In the genomic region with DNA sequence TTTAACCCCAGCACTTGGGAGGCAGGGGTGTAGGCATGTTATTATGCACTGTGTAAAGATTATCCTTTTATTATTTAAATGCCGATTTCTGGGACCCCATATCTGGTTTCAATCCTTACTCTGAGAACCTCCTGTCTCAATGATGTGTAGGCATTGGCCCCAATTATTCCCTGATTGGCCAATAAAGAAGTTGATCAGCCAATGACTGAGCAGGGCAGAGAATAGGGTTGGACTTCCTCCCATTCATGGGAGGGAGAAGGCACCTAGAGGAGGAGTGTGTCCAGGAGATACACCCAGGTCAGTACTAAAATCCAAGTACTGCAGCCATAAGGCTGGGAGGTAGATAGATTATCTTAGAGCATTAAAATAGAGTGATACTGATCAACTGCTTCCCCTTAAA, we compare ENCODE assay signal across 21 mouse cellular contexts. TPM values are rescaled to one million over a fixed set of nuclear protein-coding genes. Genes with fewer than 3 reads are reported as not detected.
DNase-seq lines count a peak whose midpoint lies in the region; ATAC-seq and TF ChIP-seq lines count a peak whose summit lies in the region.
"Had no signal": no experiment of that assay in that cellular context is flagged by ENCODE, and none has a peak within 500 bp of the region (broad histone marks: within the 10 kb centered on the region; RNA-seq: fewer than 3 reads in every experiment).

No protein-coding gene starts in this region.

- no peak for TF ChIP-seq EP300 in lung, postnatal 0 days (IDR thresholded peaks at IDR 0.05)

- intact Hi-C loops in heart, postnatal 10 days (cut with DNase I) = no loop called here

- peaks cover 16% of the 10 kb centered on the region for H3K36me3 ChIP-seq in liver, adult 2 months (ENCODE audit: control insufficient read depth, insufficient read depth, low read length)
- H3K36me3 ChIP-seq in liver, embryonic 11.5 days (ENCODE audit: control insufficient read depth, insufficient read depth, low read length) = peaks cover 22% of the 10 kb centered on the region; the same call in 1 of the 2 replicates
- H3K36me3 ChIP-seq in lung, postnatal 0 days (ENCODE audit: insufficient read depth, low read length) = peaks cover 28% of the 10 kb centered on the region; the same call in 1 of the 2 replicates

- H3K4me3 ChIP-seq in liver, adult 2 months (ENCODE audit: insufficient read depth, low read depth, low read length) = no peak overlapping the region
- no peak overlapping the region for H3K4me3 ChIP-seq in liver, embryonic 11.5 days (ENCODE audit: low read depth, low read length)
- no peak overlapping the region for H3K4me3 ChIP-seq in lung, postnatal 0 days (ENCODE audit: low read depth, low read length)
- H3K4me3 ChIP-seq: embryonic facial prominence, embryonic 10.5 days; heart, embryonic 10.5 days; hindbrain, embryonic 13.5 days had no signal

- no peak for TF ChIP-seq POLR2A in liver, adult 2 months (IDR thresholded peaks at IDR 0.05; ENCODE audit: extremely low read depth, insufficient read depth, low read length)

- H3K4me2 ChIP-seq in liver, embryonic 11.5 days = no peak overlapping the region
- H3K4me2 ChIP-seq in lung, postnatal 0 days (replicated peaks; ENCODE audit: low read depth, low read length) = no peak overlapping the region
- H3K4me2 ChIP-seq: hindbrain, embryonic 13.5 days had no signal

- no peak overlapping the region for H3K9ac ChIP-seq in liver, adult 2 months (ENCODE audit: low read depth, low read length)
- H3K9ac ChIP-seq in liver, embryonic 11.5 days (ENCODE audit: low read depth, low read length) = no peak overlapping the region
- no peak overlapping the region for H3K9ac ChIP-seq in lung, postnatal 0 days (replicated peaks; ENCODE audit: low read depth)
- H3K9ac ChIP-seq: hindbrain, embryonic 13.5 days had no signal

- no peak overlapping the region for H3K27ac ChIP-seq in liver, adult 2 months (replicated peaks; ENCODE audit: insufficient read depth, low read depth, low read length)
- no peak overlapping the region for H3K27ac ChIP-seq in liver, embryonic 11.5 days (ENCODE audit: low read depth, low read length)
- no peak overlapping the region for H3K27ac ChIP-seq in lung, postnatal 0 days (ENCODE audit: low read length)
- H3K27ac ChIP-seq: embryonic facial prominence, embryonic 10.5 days; heart, embryonic 10.5 days; hindbrain, embryonic 13.5 days had no signal

- 66% methylated on average over 1 of the region's 1 CpGs for WGBS in liver, adult 2 months
- 77% methylated on average over 1 of the region's 1 CpGs for WGBS in liver, embryonic 11.5 days
- whole genome bisulfite sequencing in lung, postnatal 0 days = 61% methylated on average over 1 of the region's 1 CpGs

- no peaks in the 10 kb centered on the region for H3K9me3 ChIP-seq in liver, embryonic 11.5 days (ENCODE audit: control insufficient read depth, low read length)
- H3K9me3 ChIP-seq in lung, postnatal 0 days (ENCODE audit: low read length) = no peaks in the 10 kb centered on the region
- H3K9me3 ChIP-seq: embryonic facial prominence, embryonic 10.5 days; heart, embryonic 10.5 days; hindbrain, embryonic 13.5 days had no signal

- no peak for ATAC-seq in liver, embryonic 11.5 days (replicated peaks; ENCODE audit: low FRiP score)
- peak; percentile 13; the same call in 1 of the 2 replicates for ATAC-seq in neutrophil, adult 5-6 weeks (ENCODE audit: extremely low read depth, insufficient number of reproducible peaks, low FRiP score, poor library complexity, severe bottlenecking)
- no peak for ATAC-seq in inflammation-experienced regulatory T-cells, adult 6 months
- ATAC-seq in lung, postnatal 0 days = no peak
- ATAC-seq: forebrain, embryonic 14.5 days had no signal

- peak; percentile 35 for DNase-seq in liver, adult 2 months (ENCODE audit: extremely low read depth, low read depth, low spot score)
- no peak for DNase-seq in liver, embryonic 11.5 days (ENCODE audit: low spot score)
- DNase-seq in ES-CJ7 (ENCODE audit: low read depth, low spot score) (peak; percentile 43), ZHBTc4 (ENCODE audit: low read depth, low spot score) (peak; percentile 58)
- DNase-seq in heart, postnatal 10 days = no peak
- no peak for DNase-seq in lung, postnatal 0 days (ENCODE audit: low spot score)
- DNase-seq: adrenal gland, postnatal 14 days; cerebellum, adult 18-20 months; cerebellum, adult 9-11 months; cerebellum, postnatal 36 days; gastrocnemius, postnatal 10 days; heart, adult 18-20 months; heart, postnatal 14 days; kidney, adult 11 months had no signal

- H3K79me2 ChIP-seq in liver, adult 2 months (ENCODE audit: control insufficient read depth, insufficient read depth, low read length) = no peaks in the 10 kb centered on the region; the same call in 1 of the 2 replicates

- peaks cover 5% of the 10 kb centered on the region for H3K4me1 ChIP-seq in liver, adult 2 months (ENCODE audit: control insufficient read depth, insufficient read depth, low read length)
- H3K4me1 ChIP-seq in liver, embryonic 11.5 days (replicated peaks; ENCODE audit: control insufficient read depth, insufficient read depth, low read length) = peaks cover 6% of the 10 kb centered on the region
- no peaks in the 10 kb centered on the region for H3K4me1 ChIP-seq in lung, postnatal 0 days (ENCODE audit: insufficient read depth, low read depth, low read length)

- no peaks in the 10 kb centered on the region for H3K27me3 ChIP-seq in liver, adult 2 months (ENCODE audit: control insufficient read depth, insufficient read depth, low read length)
- no peaks in the 10 kb centered on the region for H3K27me3 ChIP-seq in liver, embryonic 11.5 days (replicated peaks; ENCODE audit: control insufficient read depth, insufficient read depth, low read length)
- no peaks in the 10 kb centered on the region for H3K27me3 ChIP-seq in lung, postnatal 0 days (replicated peaks; ENCODE audit: insufficient read depth, low read length)
- H3K27me3 ChIP-seq: hindbrain, embryonic 13.5 days had no signal

- TF ChIP-seq CTCF in liver, adult 2 months (IDR thresholded peaks at IDR 0.05; ENCODE audit: low read depth, low read length) = no peak
- no peak for TF ChIP-seq CTCF in lung, postnatal 0 days (IDR thresholded peaks at IDR 0.05)

RNA-seq across cellular contexts. Expression of gene Pgd, which starts 3.4 kb away (rescaled TPM):
- 13.1 and 17.6 TPM in 2 replicates for total RNA-seq in liver, adult 2 months (2014; rRNA removed)
- polyA plus RNA-seq in liver, adult 2 months (2012; rRNA removed) = 45.0 and 51.1 TPM in 2 replicates
- polyA plus RNA-seq in liver, embryonic 11.5 days (2014; fragmentation: Nextera tagmentation; extraction: Ambion mirVana) = 49.9 and 57.3 TPM in 2 replicates
- total RNA-seq in neutrophil, adult 5-6 weeks (2017) = 171 and 177 TPM in 2 replicates
- total RNA-seq in heart, postnatal 10 days (2021) = 10 to 100 TPM; 52.7 to 57.4 TPM
- polyA plus RNA-seq in inflammation-experienced regulatory T-cells, adult 6 months (2017; shearing (Covaris generic)) = 10 to 100 TPM; 37.7 to 56.0 (median 53.5) TPM
- 113 and 119 TPM in 2 replicates for polyA plus RNA-seq in lung, postnatal 0 days (2015; fragmentation: Nextera tagmentation; extraction: Ambion mirVana)

RNA-seq across cellular contexts. Expression of gene Cenps, which starts 25.8 kb away (rescaled TPM):
- total RNA-seq in liver, adult 2 months (2014; rRNA removed) = 0.40 and 0.46 TPM in 2 replicates
- 0.19 and 0.33 TPM in 2 replicates for polyA plus RNA-seq in liver, adult 2 months (2012; rRNA removed)
- polyA plus RNA-seq in liver, embryonic 11.5 days (2014; fragmentation: Nextera tagmentation; extraction: Ambion mirVana) = 37.0 and 37.1 TPM in 2 replicates
- total RNA-seq in neutrophil, adult 5-6 weeks (2017) = 3.8 and 7.1 TPM in 2 replicates
- total RNA-seq in heart, postnatal 10 days (2021) = 10 to 100 TPM in 1 of 2 experiments, 1 to 10 TPM in 1; 9.7 to 12.2 TPM
- polyA plus RNA-seq in inflammation-experienced regulatory T-cells, adult 6 months (2017; shearing (Covaris generic)) = 10 to 100 TPM in 1 of 3 experiments, 1 to 10 TPM in 2; 3.7 to 34.5 (median 6.7) TPM
- polyA plus RNA-seq in lung, postnatal 0 days (2015; fragmentation: Nextera tagmentation; extraction: Ambion mirVana) = 4.9 and 5.3 TPM in 2 replicates

RNA-seq across cellular contexts. Expression of gene Cort, which starts 36.6 kb away (rescaled TPM):
- not detected in 2 replicates for total RNA-seq in liver, adult 2 months (2014; rRNA removed)
- polyA plus RNA-seq in liver, adult 2 months (2012; rRNA removed) = not detected in 2 replicates
- polyA plus RNA-seq in liver, embryonic 11.5 days (2014; fragmentation: Nextera tagmentation; extraction: Ambion mirVana) = 0.26 and 0.38 TPM in 2 replicates
- not detected in 2 replicates for total RNA-seq in neutrophil, adult 5-6 weeks (2017)
- under 1 TPM; 0.42 to 0.55 TPM for total RNA-seq in heart, postnatal 10 days (2021)
- polyA plus RNA-seq in inflammation-experienced regulatory T-cells, adult 6 months (2017; shearing (Covaris generic)) = under 1 TPM in 1 of 3 experiments, not detected in 2; 0.73 TPM
- 0.18 and 0.21 TPM in 2 replicates for polyA plus RNA-seq in lung, postnatal 0 days (2015; fragmentation: Nextera tagmentation; extraction: Ambion mirVana)
- total RNA-seq: heart, adult 18-20 months; hematopoietic stem cell, adult 5-6 weeks had no signal

RNA-seq across cellular contexts. Expression of gene Dffa, which starts 59.2 kb away (rescaled TPM):
- total RNA-seq in liver, adult 2 months (2014; rRNA removed) = 11.8 and 13.2 TPM in 2 replicates
- polyA plus RNA-seq in liver, adult 2 months (2012; rRNA removed) = 14.5 and 14.8 TPM in 2 replicates
- polyA plus RNA-seq in liver, embryonic 11.5 days (2014; fragmentation: Nextera tagmentation; extraction: Ambion mirVana) = 37.4 and 37.7 TPM in 2 replicates
- 19.2 and 24.7 TPM in 2 replicates for total RNA-seq in neutrophil, adult 5-6 weeks (2017)
- total RNA-seq in heart, postnatal 10 days (2021) = 10 to 100 TPM; 33.5 to 38.7 TPM
- polyA plus RNA-seq in inflammation-experienced regulatory T-cells, adult 6 months (2017; shearing (Covaris generic)) = 10 to 100 TPM; 24.4 to 29.2 (median 26.3) TPM
- polyA plus RNA-seq in lung, postnatal 0 days (2015; fragmentation: Nextera tagmentation; extraction: Ambion mirVana) = 21.5 and 22.8 TPM in 2 replicates

Comparison
In these comparisons a context has a peak if more than half of its experiments do, and no peak if none do; other contexts are left out.
1. DNase-seq: peak in liver, adult 2 months (single experiment), ES-CJ7 (single experiment) and ZHBTc4 (single experiment); none in liver, embryonic 11.5 days (single experiment), heart, postnatal 10 days (0 of 2) and lung, postnatal 0 days (single experiment).